Mouse (Mus musculus) embryonic facial prominence, embryonic 12.5 days (tissue): Measurements from ENCODE around the gene Pld2. TPM values are rescaled to one million over a fixed set of nuclear protein-coding genes. Genes with fewer than 3 reads are reported as not detected.

ENCODE experiments used
- ATAC-seq: fragments of 200-750 bp; cut with Nextera tagmentation; 2 replicates; pipeline ENCODE4 v1.8.0; 2017; ENCODE audit not compliant: insufficient number of reproducible peaks, insufficient read depth, low FRiP score, low TSS enrichment
- H3K27ac ChIP-seq: fragments of 300-500 bp; sonication (generic); 2 replicates; pipeline ENCODE4 v1.5.1; 2016; ENCODE audit warnings: mild to moderate bottlenecking
- H3K27me3 ChIP-seq: fragments of 300-500 bp; sonication (generic); 2 replicates; pipeline ENCODE4 v1.6.1; 2016; ENCODE audit warnings: mild to moderate bottlenecking, moderate library complexity
- H3K36me3 ChIP-seq: fragments of 300-500 bp; sonication (generic); 2 replicates; pipeline ENCODE4 v1.6.1; 2016; ENCODE audit warnings: mild to moderate bottlenecking
- H3K4me1 ChIP-seq: fragments of 300-500 bp; sonication (generic); 2 replicates; pipeline ENCODE4 v1.6.1; 2016
- H3K4me2 ChIP-seq: fragments of 300-500 bp; sonication (generic); replicated peaks from 2 replicates; pipeline ENCODE4 v1.6.1; 2016; ENCODE audit warnings: mild to moderate bottlenecking, moderate library complexity
- H3K4me3 ChIP-seq: fragments of 300-500 bp; sonication (generic); 2 replicates; pipeline ENCODE4 v1.5.1; 2016; ENCODE audit warnings: mild to moderate bottlenecking
- H3K9ac ChIP-seq: fragments of 300-500 bp; sonication (generic); 2 replicates; pipeline ENCODE4 v1.6.1; 2016; ENCODE audit warnings: mild to moderate bottlenecking, moderate library complexity
- H3K9me3 ChIP-seq: fragments of 300-500 bp; sonication (generic); 2 replicates; pipeline ENCODE4 v1.6.1; 2016; ENCODE audit warnings: mild to moderate bottlenecking, moderate library complexity
- WGBS: fragments of 180-500 bp; shearing (Covaris S2); methylation state at CpG from one replicate; pipeline ENCODE4 v1.1.7; 2016; 5-methylcytosine and 5-hydroxymethylcytosine counted together
- polyA plus RNA-seq: library from polyadenylated mRNA; unstranded; fragments of >200 nt; fragmentation: Nextera tagmentation; extraction: Ambion mirVana; gene quantifications from 2 replicates; pipeline ENCODE4 v1.2.1, GENCODE M21; 2016

The Pld2 gene
- polyA plus RNA-seq, 1 experiment from 2014 or later, result 6.7 TPM

GRCm38 (mm10) chr11:70579710-70580357 lies 40.0 kb downstream of the Pld2 start:
- Histone ChIP-seq H3K4me2 (no peak overlapping the region), H3K27me3 (no peaks in the 10 kb centered on the region), H3K4me1 (peaks cover 71% of the 10 kb centered on the region), H3K36me3 (no peaks in the 10 kb centered on the region; the same call in 1 of the 2 replicates), H3K9me3 (no peaks in the 10 kb centered on the region), H3K27ac (peak overlapping the region; percentile 37; the same call in 1 of the 2 replicates), H3K9ac (no peak overlapping the region), H3K4me3 (no peak overlapping the region)
- 76% methylated on average over 9 of the region's 9 CpGs for WGBS
- ATAC-seq, result no peak

GRCm38 (mm10) chr11:70580358-70580720 lies 40.5 kb downstream of the Pld2 start:
- H3K4me3 ChIP-seq, result no peak overlapping the region
- ATAC-seq, result no peak
- H3K27ac ChIP-seq, result peak overlapping the region; percentile 37; the same call in 1 of the 2 replicates
- H3K27me3 ChIP-seq, result no peaks in the 10 kb centered on the region
- H3K4me2 ChIP-seq, result 0 out of 2 replicates have a peak overlapping the region, but pooled peaks have one; percentile 7
- peaks cover 76% of the 10 kb centered on the region for H3K4me1 ChIP-seq
- no peaks in the 10 kb centered on the region for H3K36me3 ChIP-seq
- WGBS, result 40% methylated on average over 5 of the region's 5 CpGs
- no peaks in the 10 kb centered on the region for H3K9me3 ChIP-seq
- H3K9ac ChIP-seq, result no peak overlapping the region

- no peak overlapping the region for H3K4me2 ChIP-seq
- no peaks in the 10 kb centered on the region for H3K9me3 ChIP-seq
- H3K27ac ChIP-seq, result peak overlapping the region; percentile 37; the same call in 1 of the 2 replicates
- H3K4me3 ChIP-seq, result no peak overlapping the region
- H3K9ac ChIP-seq, result no peak overlapping the region
- no peaks in the 10 kb centered on the region for H3K36me3 ChIP-seq
- ATAC-seq, result no peak
- H3K27me3 ChIP-seq, result no peaks in the 10 kb centered on the region
- peaks cover 82% of the 10 kb centered on the region for H3K4me1 ChIP-seq
- WGBS, result 79% methylated on average over 3 of the region's 3 CpGs
These were observed 41.1 kb downstream of the Pld2 start for GRCm38 (mm10) chr11:70580921-70581320.

- no peak for ATAC-seq
- Histone ChIP-seq H3K4me2 (no peak overlapping the region), H3K27me3 (no peaks in the 10 kb centered on the region), H3K9me3 (no peaks in the 10 kb centered on the region), H3K27ac (peak overlapping the region; percentile 77; the same call in 1 of the 2 replicates), H3K4me1 (peaks cover 82% of the 10 kb centered on the region), H3K4me3 (no peak overlapping the region), H3K9ac (no peak overlapping the region), H3K36me3 (no peaks in the 10 kb centered on the region)
- WGBS, result 40% methylated on average over 3 of the region's 3 CpGs
These were observed 42.3 kb downstream of the Pld2 start for GRCm38 (mm10) chr11:70582196-70582595.

- H3K9me3 ChIP-seq, result no peaks in the 10 kb centered on the region
- 0 out of 2 replicates have a peak overlapping the region, but pooled peaks have one; percentile 9 for H3K4me2 ChIP-seq
- H3K27me3 ChIP-seq, result no peaks in the 10 kb centered on the region
- ATAC-seq, result no peak
- 44% methylated on average over 6 of the region's 6 CpGs for WGBS
- H3K4me1 ChIP-seq, result peaks cover 73% of the 10 kb centered on the region
- H3K27ac ChIP-seq, result peak overlapping the region; percentile 77
- no peak overlapping the region for H3K9ac ChIP-seq
- no peak overlapping the region for H3K4me3 ChIP-seq
- no peaks in the 10 kb centered on the region for H3K36me3 ChIP-seq
These were observed 43.3 kb downstream of the Pld2 start for GRCm38 (mm10) chr11:70583022-70583714.

DNA sequence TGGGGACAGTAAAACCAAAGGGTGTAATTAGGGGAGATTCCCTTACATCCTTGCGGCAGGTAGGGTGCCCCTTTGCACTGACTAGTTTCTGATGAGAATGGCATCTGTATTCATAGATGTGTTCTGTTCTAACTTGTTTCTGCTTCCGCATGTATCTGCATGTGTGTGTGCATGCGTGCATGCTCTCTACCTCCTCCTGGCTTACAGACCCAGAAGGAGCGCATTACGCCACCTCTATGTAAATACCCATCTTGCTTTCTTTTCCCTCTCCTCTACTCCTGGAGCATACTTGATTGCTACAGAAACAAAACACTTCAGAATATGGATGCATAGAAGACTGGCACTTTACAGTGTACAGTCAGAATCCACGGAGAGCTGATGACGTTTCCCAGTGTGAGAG lies 43.9 kb downstream of the Pld2 start:
- Histone ChIP-seq H3K4me1 (peaks cover 67% of the 10 kb centered on the region), H3K4me3 (no peak overlapping the region), H3K36me3 (no peaks in the 10 kb centered on the region), H3K27ac (peak overlapping the region; percentile 77), H3K9me3 (no peaks in the 10 kb centered on the region), H3K9ac (no peak overlapping the region), H3K4me2 (no peak overlapping the region), H3K27me3 (no peaks in the 10 kb centered on the region)
- no peak; the same call in 1 of the 2 replicates for ATAC-seq
- WGBS, result 83% methylated on average over 7 of the region's 7 CpGs

- no peak overlapping the region for H3K4me2 ChIP-seq
- 46% methylated on average over 7 of the region's 7 CpGs for WGBS
- H3K4me1 ChIP-seq, result peaks cover 51% of the 10 kb centered on the region
- no peak for ATAC-seq
- H3K4me3 ChIP-seq, result no peak overlapping the region
- no peak overlapping the region for H3K9ac ChIP-seq
- no peaks in the 10 kb centered on the region for H3K36me3 ChIP-seq
- peak overlapping the region; percentile 72 for H3K27ac ChIP-seq
- H3K27me3 ChIP-seq, result no peaks in the 10 kb centered on the region
- no peaks in the 10 kb centered on the region for H3K9me3 ChIP-seq
These were observed 45.6 kb downstream of the Pld2 start for GRCm38 (mm10) chr11:70585457-70585856.

GRCm38 (mm10) chr11:70586261-70586660 lies 46.4 kb downstream of the Pld2 start:
- Histone ChIP-seq H3K9ac (no peak overlapping the region), H3K4me3 (no peak overlapping the region), H3K27me3 (no peaks in the 10 kb centered on the region), H3K4me2 (no peak overlapping the region), H3K36me3 (no peaks in the 10 kb centered on the region), H3K27ac (no peak overlapping the region), H3K9me3 (no peaks in the 10 kb centered on the region), H3K4me1 (peaks cover 45% of the 10 kb centered on the region)
- 83% methylated on average over 3 of the region's 3 CpGs for WGBS
- ATAC-seq, result no peak

DNA sequence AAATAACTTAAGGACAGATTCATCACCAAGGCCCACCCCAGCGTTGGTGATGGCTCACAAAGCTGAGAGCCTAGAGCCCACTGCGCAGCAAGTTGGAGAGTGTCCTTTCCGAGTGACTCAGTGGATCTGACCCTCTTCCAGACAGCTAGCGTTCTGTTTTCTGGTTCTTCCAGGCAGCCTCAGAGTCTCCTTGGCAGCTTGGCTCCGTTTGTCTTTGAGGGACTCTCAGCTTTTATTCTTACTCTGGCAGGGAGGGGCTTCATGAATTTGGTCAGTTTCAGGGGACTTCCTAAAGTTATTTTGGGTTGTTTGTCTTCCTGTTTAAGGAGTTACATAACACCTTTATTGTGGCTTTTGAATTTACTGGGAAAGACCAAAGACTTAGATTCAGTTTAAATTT lies 47.1 kb downstream of the Pld2 start:
- no peak for ATAC-seq
- H3K4me2 ChIP-seq, result no peak overlapping the region
- H3K27ac ChIP-seq, result no peak overlapping the region
- no peaks in the 10 kb centered on the region for H3K36me3 ChIP-seq
- H3K27me3 ChIP-seq, result no peaks in the 10 kb centered on the region
- no peak overlapping the region for H3K9ac ChIP-seq
- no peaks in the 10 kb centered on the region for H3K9me3 ChIP-seq
- no peak overlapping the region for H3K4me3 ChIP-seq
- peaks cover 43% of the 10 kb centered on the region for H3K4me1 ChIP-seq
- 77% methylated on average over 5 of the region's 5 CpGs for WGBS

DNA sequence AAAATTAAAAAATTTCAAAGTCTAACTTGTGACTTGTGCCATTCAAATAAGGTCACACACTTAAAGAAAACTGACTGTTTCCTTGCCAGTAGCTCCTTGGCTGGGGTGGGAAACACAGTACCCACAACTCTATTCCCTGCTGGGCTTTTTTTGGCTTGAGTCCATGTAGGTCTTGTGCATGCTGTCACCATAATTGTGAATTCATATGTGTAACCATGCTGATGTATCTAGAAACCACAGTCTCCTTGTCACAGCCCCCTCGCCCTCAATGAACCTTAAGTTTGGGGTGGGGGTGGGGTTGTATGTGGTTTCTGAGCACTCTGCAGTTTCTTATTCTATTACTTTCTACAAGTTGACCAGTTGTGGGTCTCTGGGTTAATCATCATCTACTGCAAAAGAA lies 51.9 kb downstream of the Pld2 start:
- H3K4me3 ChIP-seq, result no peak overlapping the region
- H3K4me1 ChIP-seq, result 0 out of 2 replicates have a peak, but pooled peaks cover 3% of the 10 kb centered on the region
- ATAC-seq, result no peak
- H3K36me3 ChIP-seq, result no peaks in the 10 kb centered on the region
- H3K4me2 ChIP-seq, result no peak overlapping the region
- WGBS, result 93% methylated on average over 1 of the region's 1 CpGs
- H3K27me3 ChIP-seq, result no peaks in the 10 kb centered on the region
- no peak overlapping the region for H3K9ac ChIP-seq
- H3K9me3 ChIP-seq, result no peaks in the 10 kb centered on the region
- H3K27ac ChIP-seq, result no peak overlapping the region

DNA sequence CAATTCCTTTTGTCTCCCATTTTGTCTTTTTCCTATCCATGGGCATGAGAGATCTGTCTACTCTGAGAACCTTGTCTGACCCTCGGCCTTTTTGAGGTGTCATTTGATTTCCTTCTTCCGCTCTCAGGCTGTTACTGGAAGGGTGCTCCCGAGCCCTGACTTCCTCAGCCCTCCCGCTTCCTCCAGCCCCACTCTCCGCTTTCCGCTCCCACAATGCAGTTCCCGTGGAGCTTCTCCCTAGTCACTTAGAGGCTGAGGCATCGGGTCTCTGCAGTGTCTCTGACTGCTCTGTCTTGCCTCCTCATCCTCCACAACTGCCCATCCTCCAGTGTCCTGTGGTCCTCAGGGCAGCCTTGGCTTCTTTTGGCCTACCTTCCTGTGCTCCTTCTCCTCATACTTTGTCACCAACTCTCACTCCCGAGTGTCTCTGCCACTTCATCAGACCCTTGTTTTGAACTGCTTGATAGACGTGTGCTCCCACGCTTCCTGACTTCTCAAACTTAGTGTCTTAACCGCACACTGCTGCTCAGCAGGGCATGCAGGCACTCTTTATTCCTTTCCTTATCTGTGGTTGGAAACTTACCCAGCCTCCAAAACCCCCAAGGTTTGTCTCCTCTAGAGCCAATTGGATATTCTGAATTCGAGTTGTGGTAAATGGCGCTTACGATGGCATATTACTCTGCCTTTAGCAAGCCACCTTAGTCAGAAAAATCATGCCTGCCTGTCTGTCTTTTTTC lies 54.6 kb downstream of the Pld2 start:
- Histone ChIP-seq H3K27me3 (no peaks in the 10 kb centered on the region), H3K9ac (no peak overlapping the region), H3K4me2 (no peak overlapping the region), H3K27ac (no peak overlapping the region), H3K9me3 (no peaks in the 10 kb centered on the region), H3K36me3 (peaks cover 16% of the 10 kb centered on the region), H3K4me3 (no peak overlapping the region), H3K4me1 (0 out of 2 replicates have a peak, but pooled peaks cover 3% of the 10 kb centered on the region)
- 88% methylated on average over 15 of the region's 15 CpGs for WGBS
- no peak for ATAC-seq
